Mouse (Mus musculus): ENCODE measurements around the gene Gm20795. TPM values are rescaled to one million over a fixed set of nuclear protein-coding genes. Genes with fewer than 3 reads are reported as not detected.

The Gm20795 gene
- polyA plus RNA-seq (2017; shearing (Covaris generic)), result not detected

DNA sequence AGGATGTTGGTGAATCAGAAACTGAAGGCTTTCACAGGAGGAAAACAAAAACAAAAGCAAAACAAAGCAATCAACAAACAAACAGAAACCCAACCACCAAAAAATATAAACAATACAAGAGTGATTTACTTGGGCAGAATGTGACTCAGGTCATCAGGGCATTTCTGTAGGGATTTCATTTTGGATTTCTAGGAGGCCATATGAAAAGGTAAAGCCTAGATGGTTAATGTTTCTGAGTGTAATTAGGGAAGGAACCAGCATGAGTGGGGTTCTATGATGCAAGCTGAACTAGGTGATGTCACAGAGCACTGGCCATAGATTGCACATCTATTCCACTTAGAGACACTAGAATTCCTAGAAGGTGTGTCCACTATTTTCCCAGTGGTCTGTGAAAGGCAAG lies at the start of gene Gm20795:
Gene Gm20795, plus strand, starts transcription at position 301 of the 400 bp plus-strand sequence.

DNA sequence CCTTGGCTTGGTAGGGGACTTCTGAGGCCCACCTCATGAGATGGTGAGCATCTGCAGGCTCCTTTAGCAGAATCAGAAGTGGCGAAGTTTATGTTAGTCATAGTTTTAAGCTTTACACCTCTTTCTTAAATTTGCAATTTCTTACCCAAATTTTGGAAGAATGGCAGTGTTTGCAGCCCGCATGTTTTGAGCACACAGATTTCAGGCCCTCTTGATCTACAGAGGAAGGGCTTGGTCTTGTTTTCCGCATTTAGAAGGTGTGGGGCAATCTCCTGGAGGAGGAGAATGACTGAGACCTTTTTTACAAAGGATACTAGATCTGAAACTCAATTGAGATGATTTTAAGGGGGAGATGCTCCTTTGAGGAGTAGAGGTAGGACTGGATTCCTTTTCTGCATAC lies 29.0 kb upstream of the Gm20795 start, which contains the start of gene Gm21797:
Gene Gm21797, minus strand, starts transcription at position 101 of the 400 bp plus-strand sequence.

Other genes starting within 250 kb of the Gm20795 start
- gene Gm21852, start 152.9 kb upstream of the Gm20795 start, polyA plus RNA-seq (2017; shearing (Covaris generic)), result not detected
- not detected for gene Gm21797, start 29.1 kb upstream of the Gm20795 start, polyA plus RNA-seq (2017; shearing (Covaris generic))